Mouse (Mus musculus) adrenal gland, adult (tissue): ENCODE results near the gene Ehmt1.

Source experiments
- DNase-seq, 2 experiments: peaks; one replicate each; pipeline ENCODE4 v3.0.0; 2022 to 2023; ENCODE audit warnings: low spot score in 1 of 2; ENCODE audit not compliant: inconsistent age in 2 of 2

The Ehmt1 gene

DNA sequence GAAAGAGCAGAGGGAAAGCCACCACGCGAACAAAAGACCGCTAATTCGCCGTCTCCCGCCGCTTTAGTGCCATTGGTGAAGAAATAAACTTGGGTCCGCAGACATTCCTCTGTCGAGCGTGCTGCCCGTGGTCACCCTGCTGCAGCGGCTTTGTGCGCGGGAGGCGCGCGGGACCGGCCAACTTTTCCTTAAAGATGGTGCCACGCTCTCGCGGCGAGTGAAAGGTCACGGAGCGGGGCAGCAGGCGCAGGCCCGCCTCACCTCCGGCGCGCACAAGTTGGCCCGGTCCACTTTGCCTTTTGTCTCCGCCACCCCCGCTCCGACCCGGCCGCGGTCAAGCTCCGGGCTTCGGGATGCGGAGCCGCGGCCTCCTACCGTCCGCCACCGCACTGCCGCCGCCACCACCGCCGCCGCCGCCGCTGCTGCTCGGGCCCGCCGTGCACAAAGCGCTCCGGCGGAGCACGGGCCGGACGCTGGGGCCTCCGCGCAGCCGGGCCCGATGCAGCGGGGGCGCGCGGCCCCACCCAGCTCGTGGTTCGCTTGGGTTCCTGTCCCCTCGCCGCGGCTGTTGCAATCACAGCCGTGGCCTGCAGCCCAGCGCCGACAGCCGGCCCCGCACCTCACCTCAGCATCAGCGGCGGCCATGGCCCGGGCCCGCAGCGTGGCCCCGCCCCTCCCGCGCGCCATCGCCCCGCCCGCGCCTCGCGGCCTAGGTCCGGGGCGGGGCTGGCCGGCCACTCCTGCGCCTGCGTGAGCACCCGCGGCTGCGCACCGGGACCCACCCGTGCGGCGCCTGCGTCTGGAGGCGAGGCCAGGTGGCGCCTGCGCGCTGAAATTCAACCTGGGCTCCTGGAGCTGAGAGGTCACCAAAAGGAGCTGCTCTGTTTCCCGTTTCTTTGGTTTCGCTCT, at the start of gene Ehmt1:
TSS of gene Ehmt1 (minus strand) at position 685 of the 909 bp plus-strand sequence.
- peak; percentile 97 to 98 for DNase-seq

DNA sequence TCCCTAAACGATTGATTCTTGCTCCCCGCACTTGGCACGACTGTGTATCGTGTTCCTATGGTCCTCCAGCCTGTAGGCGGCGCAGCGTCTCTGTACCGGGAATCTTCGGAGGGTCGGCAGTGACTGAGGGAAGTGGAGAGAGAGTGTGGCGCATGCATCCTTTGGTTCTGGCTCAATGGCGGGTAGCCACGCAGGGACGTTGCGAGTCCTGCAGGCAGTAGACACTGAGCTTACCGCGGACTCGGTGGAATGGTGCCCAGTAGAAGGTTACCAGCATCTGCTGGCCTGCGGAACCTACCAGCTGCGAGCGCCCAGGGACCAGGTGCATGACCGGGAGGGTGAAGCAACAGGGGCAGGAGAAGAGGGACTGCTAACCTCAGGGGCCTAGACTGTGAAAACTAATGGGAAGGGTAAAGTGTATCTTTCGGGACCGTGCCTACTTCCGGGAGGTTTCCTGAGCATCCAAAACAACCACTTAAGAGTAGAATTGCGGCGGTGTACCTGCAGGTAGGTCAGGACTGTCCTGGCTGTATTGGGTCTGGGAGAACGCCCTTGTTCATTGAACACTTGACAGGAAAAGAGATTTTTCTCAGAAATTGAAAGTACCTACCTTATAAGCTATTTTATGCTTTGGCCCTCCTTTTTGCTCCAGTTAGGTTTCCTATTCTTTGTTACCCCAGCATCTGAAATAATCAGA, 43.0 kb upstream of the Ehmt1 start, which contains the start of gene Dph7:
TSS of gene Dph7 (plus strand) at position 97 of the 697 bp plus-strand sequence.
- peak; percentile 84 to 95 for DNase-seq

DNA sequence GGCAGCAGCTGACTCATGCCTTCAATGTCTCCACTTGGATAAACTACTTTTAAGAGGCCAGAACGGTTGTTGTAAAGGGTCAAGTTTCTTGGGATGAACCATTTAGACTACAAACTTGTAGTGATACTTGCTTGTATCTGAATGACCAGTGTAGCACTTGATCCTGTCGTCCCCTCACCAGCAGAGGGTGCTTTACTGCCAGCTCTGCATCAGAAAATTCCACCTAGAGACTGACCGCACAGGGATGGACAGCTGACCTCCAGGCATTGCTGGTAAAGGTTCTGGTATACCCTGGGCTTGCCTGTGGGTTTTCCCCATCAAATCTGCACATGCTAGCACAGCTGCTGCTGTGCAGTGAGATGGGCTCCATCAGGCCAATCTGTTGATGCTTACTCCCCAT, 41.5 kb upstream of the Ehmt1 start:
- DNase-seq: peak; percentile 52 to 83

DNA sequence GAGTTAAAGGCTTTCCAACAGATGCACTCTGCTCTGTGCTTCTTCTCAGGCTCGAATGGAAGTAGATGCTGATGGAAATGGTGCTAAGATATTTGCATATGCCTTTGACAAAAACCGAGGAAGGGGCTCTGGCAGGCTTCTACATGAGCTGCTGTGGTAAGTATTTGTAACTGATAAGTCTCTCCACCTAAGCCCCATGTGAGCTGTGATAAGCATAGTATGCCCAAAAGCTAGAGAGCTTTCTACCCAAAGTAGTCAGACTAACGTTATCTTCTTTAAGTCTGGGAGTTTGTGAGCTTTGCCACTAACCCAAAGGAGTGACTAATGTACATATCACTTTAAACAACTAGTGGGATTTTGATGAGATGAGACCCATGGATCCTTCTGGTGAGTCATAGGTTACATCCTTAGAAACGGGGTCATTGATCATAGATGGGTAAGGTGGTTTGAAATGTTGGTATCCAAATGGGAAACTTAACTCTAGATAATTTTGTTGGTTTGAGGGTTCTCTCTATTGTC, 33.2 kb upstream of the Ehmt1 start:
- DNase-seq: no peak

GRCm38 (mm10) chr2:24950189-24950535, 30.7 kb upstream of the Ehmt1 start:
- DNase-seq: no peak

DNA sequence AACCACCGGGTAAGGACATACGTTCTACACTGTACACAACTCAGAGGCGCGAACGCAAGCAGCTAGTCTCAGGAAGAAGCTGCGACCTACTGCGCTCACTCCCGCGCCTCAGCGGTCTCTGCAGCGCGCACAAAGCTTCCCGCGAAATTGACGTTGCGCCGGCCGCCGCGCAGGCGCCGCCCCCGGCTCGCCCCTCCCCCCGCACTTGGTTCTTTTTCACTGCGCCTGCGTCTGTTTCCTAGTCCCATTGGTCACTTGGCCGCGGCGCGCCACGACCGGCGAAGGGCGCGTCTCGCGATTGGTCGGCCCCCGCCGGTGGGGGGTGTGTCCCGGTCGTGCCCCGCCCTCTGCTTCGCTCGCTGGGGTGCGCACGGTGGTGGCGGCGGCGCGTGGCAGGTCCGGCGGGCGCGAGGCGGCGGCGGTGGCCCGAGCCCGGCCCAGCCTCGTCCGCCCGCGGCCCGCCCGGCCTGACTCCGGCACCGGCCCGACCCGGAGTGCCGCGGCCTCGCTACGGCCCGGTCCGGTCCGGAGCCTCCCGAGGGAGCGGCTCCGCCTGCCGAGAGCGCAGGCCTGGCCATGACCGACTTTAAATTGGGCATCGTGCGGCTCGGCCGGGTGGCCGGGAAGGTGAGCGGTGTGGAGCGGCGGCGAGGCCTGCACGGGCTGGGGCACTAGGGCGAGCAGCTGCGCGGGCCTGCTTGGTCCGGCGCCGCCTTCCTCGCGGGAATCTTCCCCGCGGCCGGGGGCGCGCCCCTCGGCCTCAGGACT, 30.2 kb upstream of the Ehmt1 start, which contains the start of gene Zmynd19:
TSS of gene Zmynd19 (plus strand) at position 372 of the 768 bp plus-strand sequence.
- DNase-seq: peak; percentile 98 to 99

GRCm38 (mm10) chr2:24944304-24944703, 24.9 kb upstream of the Ehmt1 start:
- DNase-seq: peak in 1 of 2 experiments; percentile 71

DNA sequence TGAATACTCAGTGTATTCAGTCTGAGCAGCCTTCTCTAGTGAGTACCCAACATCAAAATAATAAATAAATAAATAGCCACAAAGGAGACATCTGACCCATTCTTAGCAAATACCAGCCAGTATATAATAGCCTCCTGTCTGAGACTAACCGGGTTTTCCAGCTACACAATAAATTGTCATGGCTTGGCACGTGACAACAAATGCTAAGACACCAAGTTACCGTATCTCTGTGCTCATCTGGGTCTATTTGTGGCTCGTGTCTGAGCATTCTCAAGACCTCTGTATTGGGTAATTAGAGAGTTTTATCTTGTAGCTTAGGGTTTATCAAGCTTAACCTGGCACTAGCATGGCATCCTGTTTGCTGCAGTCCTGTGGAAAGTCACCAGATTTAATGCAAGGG, 22.7 kb upstream of the Ehmt1 start:
- DNase-seq: no peak

- DNase-seq: peak; percentile 96 to 98
Measured at GRCm38 (mm10) chr2:24935057-24935796, 15.8 kb upstream of the Ehmt1 start, which contains the start of gene Arrdc1. Gene Arrdc1, minus strand, starts transcription at chr2:24935252.

GRCm38 (mm10) chr2:24934441-24934963, 15.1 kb upstream of the Ehmt1 start:
- DNase-seq: no peak

DNA sequence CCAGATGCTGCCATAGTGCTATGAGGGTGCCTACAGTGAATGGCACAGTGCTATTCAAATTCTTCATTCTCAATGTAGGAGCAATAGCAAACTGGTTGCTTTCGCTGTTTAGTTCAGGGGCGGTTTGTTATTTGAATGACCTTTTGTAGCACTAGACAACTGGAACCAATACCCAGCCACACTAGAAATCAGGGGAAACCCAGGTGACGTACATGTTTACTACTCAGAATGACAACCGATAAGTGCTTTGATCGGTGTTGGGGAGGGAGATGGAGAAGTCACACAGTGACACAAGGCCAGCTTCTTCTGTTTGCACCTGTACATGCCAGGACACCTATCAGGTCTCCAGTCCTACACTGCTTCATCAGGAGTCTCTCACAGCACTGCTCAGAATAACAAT, 10.2 kb upstream of the Ehmt1 start:
- no peak for DNase-seq

- no peak for DNase-seq
Measured at GRCm38 (mm10) chr2:24929119-24929518, 9.7 kb upstream of the Ehmt1 start.

GRCm38 (mm10) chr2:24927810-24928479, 8.5 kb upstream of the Ehmt1 start:
- peak in 1 of 2 experiments; percentile 45 for DNase-seq

- DNase-seq: no peak
Measured at GRCm38 (mm10) chr2:24926965-24927358, 7.5 kb upstream of the Ehmt1 start.

DNA sequence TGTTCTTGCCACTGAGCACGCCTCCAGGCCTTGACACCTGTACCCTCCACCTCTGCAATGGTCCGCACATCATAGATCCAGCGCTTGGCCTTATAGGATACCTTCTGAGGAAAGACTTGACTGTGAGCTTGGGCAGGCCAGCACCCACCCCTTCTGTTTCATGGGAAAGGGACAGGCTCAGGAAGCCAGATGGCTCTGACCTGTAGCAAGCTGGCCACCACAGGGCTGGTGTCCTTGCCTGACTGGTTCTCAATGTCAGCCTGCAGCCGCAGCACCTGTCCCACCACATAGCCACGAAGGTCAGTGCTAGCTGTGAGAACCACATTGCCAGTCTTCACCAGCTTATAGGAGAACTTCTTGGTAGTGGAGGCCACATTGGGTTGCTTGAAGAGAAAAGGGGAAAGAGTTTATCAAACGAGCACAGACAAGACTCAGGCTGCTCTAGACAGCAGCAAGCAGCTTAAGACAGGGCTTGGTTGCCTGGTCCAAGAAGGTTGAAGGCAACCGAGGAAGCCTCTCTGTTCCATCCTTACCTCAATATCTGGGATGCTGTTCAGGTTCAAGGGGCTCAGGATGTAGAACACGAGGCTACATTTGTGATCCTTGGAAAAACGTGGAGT, 7.0 kb upstream of the Ehmt1 start:
- no peak for DNase-seq

- DNase-seq: no peak
Measured at GRCm38 (mm10) chr2:24925284-24925683, 5.9 kb upstream of the Ehmt1 start.

- peak in 1 of 2 experiments; percentile 67 for DNase-seq
Measured at GRCm38 (mm10) chr2:24923561-24923960, 4.1 kb upstream of the Ehmt1 start.

- DNase-seq: no peak
Measured at GRCm38 (mm10) chr2:24919839-24920175, 393 bp upstream of the Ehmt1 start.

DNA sequence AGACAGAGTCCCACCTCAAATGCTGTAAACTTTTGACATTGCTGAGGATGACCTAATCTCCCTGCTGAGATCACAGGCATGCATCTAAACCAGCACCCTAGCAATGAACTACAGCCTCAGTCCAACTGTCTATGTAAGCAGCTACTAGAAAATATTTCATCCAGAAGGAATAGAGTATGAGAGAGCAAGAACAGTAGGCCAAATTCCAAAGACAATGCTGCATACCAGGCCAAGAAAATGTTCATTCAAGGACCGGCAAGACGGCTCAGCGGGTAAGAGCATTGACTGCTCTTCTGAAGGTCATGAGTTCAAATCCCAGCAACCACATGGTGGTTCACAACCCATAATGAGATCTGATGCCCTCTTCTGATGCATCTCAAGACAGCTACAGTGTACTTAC, 4.7 kb downstream of the Ehmt1 start:
- no peak for DNase-seq
